Mouse (Mus musculus): ENCODE measurements around the gene Rhog.
A peak's percentile ranks its signal among the peaks of the same experiment; 100 is the strongest.

Gene Rhog

GRCm38 (mm10) chr7:102222336-102222735 is 33.5 kb downstream of the Rhog start:
- DNase-seq (ENCODE audit: low spot score in 2 of 2) = no peak

DNA sequence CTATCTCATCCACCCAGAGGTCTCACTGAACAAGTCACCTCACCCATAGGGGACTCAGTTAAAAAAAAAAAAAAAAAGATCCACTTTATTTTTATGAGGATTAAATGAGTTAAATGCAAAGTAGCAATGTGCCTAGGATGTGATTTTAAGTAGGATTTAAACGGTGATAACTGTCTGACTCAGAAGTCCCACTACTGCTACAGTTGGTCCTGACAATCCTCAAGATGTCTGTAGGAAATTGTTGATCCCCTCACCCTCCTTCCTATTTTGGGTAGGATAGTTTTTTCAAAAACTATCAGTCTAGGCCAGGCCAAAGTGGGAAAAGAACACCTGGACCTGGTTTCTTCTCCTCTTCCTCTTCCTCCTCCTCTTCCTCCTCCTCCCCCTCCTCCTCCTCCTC is 34.0 kb downstream of the Rhog start:
- DNase-seq (ENCODE audit: low spot score in 2 of 2) = no peak

DNA sequence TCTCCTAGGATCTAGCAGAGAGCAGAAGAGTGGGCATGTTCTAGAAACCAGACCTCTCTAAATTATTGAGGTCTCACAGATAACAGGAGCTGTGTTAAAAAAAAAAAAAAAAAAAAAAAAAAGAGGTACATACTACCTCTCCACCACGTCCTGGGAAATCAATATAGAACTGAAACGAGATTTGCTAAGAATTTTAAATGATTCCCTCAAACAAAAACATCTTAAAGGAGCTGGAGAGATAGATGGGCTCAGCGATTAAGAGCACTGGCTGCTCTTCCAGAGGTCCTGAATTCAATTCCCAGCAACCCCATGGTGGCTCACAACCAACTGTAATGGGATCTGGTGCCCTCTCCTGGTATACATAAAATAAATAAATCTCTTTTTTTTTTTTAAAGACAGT is 44.8 kb downstream of the Rhog start:
- no peak for DNase-seq (ENCODE audit: low spot score in 2 of 2)

GRCm38 (mm10) chr7:102209756-102210721 is 45.8 kb downstream of the Rhog start, which contains the start of the genes Nup98 and Pgap2:
TSS of gene Nup98 (minus strand) at chr7:102210176.
TSS of gene Pgap2 (plus strand) at chr7:102210208.
- DNase-seq (ENCODE audit: low spot score in 2 of 2) = peak; percentile 93 to 96

- no peak for DNase-seq (ENCODE audit: low spot score in 2 of 2)
These were observed 47.0 kb downstream of the Rhog start for GRCm38 (mm10) chr7:102208806-102209363.

DNA sequence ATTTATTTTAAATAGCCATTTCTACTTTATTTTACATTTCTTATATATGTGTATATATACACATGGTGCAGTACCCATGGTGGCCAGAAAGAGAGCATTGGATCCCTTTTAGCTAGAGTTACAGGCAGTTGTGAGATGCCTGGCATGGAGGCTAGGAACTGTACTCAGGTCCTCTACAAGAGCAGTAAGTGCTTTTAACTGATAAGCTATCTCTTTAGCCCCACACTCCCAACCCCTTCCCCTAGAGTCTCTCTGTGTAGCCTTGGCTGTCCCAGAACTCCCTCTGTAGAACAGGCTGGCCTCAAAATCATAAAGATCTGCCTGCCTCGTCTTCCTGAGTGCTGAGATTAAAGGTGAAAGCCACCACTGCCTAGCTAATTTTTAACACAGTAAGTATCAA is 50.2 kb downstream of the Rhog start:
- no peak for DNase-seq (ENCODE audit: low spot score in 2 of 2)

DNA sequence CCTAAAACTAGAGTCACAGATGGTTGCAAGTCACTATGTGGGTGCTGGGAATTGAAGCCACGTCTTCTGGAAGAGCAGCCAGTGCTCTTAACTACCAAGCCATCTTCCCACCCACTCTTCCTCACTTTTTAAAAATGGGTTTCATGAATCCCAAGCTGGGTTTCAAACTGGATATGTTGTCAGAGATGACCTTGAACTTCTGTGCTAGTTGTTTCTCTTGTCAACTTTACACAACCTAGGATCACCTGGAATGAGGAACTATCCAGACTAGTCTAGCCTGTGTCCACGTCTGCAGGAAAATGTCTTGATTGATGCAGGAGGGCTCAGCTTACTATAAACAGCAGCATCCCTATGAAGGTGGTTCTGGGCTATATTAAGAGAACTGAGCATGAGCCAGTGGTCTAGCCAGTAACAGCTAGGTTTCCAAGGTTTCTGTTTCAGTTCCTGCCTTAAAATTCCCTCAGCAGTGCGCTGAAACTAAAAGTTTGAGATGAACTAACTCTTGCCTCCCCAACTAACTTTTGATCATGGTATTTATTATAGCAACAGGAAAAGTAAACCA is 51.5 kb downstream of the Rhog start:
- no peak for DNase-seq (ENCODE audit: low spot score in 2 of 2)

GRCm38 (mm10) chr7:102200996-102201785 is 54.7 kb downstream of the Rhog start:
- no peak for DNase-seq (ENCODE audit: low spot score in 2 of 2)

- DNase-seq (ENCODE audit: low spot score in 2 of 2) = no peak
These were observed 55.3 kb downstream of the Rhog start for GRCm38 (mm10) chr7:102200576-102200975.

GRCm38 (mm10) chr7:102192356-102192755 is 63.5 kb downstream of the Rhog start:
- DNase-seq (ENCODE audit: low spot score in 2 of 2) = no peak
